Mouse (Mus musculus): ENCODE data around the gene Hydin. TPM values are rescaled to one million over a fixed set of nuclear protein-coding genes. Genes with fewer than 3 reads are reported as not detected.
"Not testable (repeated sequence)": the region's sequence is repeated elsewhere in the genome, so short reads cannot be mapped to it uniquely, and the experiment has no call there.

Hydin gene
- polyA plus RNA-seq, 1 experiment from 2014 or later, result 0.08 TPM

DNA sequence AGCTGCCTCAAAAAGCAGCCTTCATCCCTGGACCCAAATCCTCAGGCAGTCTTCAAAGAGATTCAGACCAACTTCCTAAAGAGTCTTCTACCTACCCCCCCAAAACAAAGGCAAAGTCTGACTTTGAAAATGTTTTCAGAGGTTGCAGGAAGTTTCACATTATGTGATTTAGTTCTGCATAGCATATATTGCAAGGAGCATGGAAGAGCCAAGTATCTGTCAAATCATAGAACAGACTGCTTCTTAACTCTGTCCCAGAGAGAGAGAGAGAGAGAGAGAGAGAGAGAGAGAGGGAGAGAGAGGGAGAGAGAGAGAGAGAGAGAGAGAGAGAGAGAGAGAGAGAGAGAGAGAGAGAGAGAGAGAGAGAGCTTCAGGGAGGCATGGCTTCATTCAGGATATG, 60.3 kb downstream of the Hydin start:
- not testable (repeated sequence) for H3K9me3 ChIP-seq (ENCODE audit: control insufficient read depth, low read length); H3K4me1 ChIP-seq (ENCODE audit: control insufficient read depth in 2 of 2, insufficient read depth in 2 of 2, low read length in 2 of 2); H3K4me2 ChIP-seq (ENCODE audit: low read length); H3K27ac ChIP-seq (replicated peaks in 1 of 2; ENCODE audit: control insufficient read depth in 1 of 2, insufficient read depth in 1 of 2, low read depth in 2 of 2, low read length in 2 of 2); H3K27me3 ChIP-seq (ENCODE audit: control insufficient read depth, insufficient read depth, low read length); H3K4me3 ChIP-seq (ENCODE audit: control insufficient read depth in 1 of 2, insufficient read depth in 1 of 2, low read depth in 1 of 2, low read length in 2 of 2); H3K9ac ChIP-seq (ENCODE audit: low read length); ATAC-seq (ENCODE audit: insufficient number of reproducible peaks, insufficient read depth, low FRiP score, low read depth); H3K36me3 ChIP-seq (ENCODE audit: control insufficient read depth, insufficient read depth, low read length)

DNA sequence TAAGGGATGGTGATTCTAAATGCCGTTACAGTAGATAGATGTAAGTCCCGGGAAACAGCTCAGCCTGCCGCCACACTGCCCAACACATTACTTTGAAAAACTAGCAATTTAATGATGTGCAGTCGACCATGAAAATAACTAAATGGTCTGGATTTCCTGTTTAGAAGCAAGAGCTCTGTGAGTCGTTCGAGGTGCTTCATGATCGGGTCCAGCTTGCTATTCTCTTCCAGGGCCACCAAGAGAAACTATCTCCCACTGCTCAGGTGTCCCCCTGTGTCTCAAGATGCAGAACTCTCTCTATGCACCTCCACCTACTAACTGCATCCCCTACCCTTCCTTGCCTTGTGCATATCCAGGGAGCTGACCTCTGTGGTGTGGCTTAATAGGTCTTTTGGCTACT, 66.6 kb downstream of the Hydin start:
- no peak overlapping the region for H3K4me3 ChIP-seq (ENCODE audit: control insufficient read depth in 1 of 2, insufficient read depth in 1 of 2, low read depth in 1 of 2, low read length in 2 of 2)
- no peak overlapping the region for H3K9ac ChIP-seq (ENCODE audit: low read length)
- H3K36me3 ChIP-seq (ENCODE audit: control insufficient read depth, insufficient read depth, low read length), result no peaks in the 10 kb centered on the region
- H3K4me2 ChIP-seq (ENCODE audit: low read length), result no peak overlapping the region
- no peak overlapping the region for H3K27ac ChIP-seq (replicated peaks in 1 of 2; ENCODE audit: control insufficient read depth in 1 of 2, insufficient read depth in 1 of 2, low read depth in 2 of 2, low read length in 2 of 2)
- H3K9me3 ChIP-seq (ENCODE audit: control insufficient read depth, low read length), result no peaks in the 10 kb centered on the region
- WGBS, result 82% methylated on average over 7 of the region's 7 CpGs
- no peaks in the 10 kb centered on the region for H3K4me1 ChIP-seq (ENCODE audit: control insufficient read depth in 2 of 2, insufficient read depth in 2 of 2, low read length in 2 of 2)
- ATAC-seq (ENCODE audit: insufficient number of reproducible peaks, insufficient read depth, low FRiP score, low read depth), result no peak
- no peaks in the 10 kb centered on the region for H3K27me3 ChIP-seq (ENCODE audit: control insufficient read depth, insufficient read depth, low read length)

DNA sequence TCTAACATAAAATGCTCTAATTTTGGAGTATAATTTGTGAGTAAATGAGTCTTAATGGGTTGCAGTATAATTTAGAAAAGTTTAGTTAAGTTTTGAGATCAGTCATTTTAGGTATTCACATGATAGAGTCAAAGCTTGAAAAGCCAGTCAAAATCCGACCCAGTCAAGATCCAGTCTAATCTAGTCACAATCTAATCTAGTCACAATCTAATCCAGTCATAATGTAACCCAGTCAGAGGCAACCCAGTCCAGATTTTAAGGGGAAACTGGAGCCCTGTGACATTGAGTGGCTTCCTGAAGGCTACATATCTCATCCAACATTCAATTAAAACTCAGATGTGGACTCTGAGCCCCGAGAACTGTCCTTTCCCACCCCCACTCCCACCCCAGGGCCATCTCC, 72.7 kb downstream of the Hydin start:
- no peak for ATAC-seq (ENCODE audit: insufficient number of reproducible peaks, insufficient read depth, low FRiP score, low read depth)

GRCm38 (mm10) chr8:110340090-110340703, 73.4 kb downstream of the Hydin start:
- 68% methylated on average over 12 of the region's 12 CpGs for WGBS
- H3K27ac ChIP-seq (replicated peaks in 1 of 2; ENCODE audit: control insufficient read depth in 1 of 2, insufficient read depth in 1 of 2, low read depth in 2 of 2, low read length in 2 of 2), result no peak overlapping the region
- ATAC-seq (ENCODE audit: insufficient number of reproducible peaks, insufficient read depth, low FRiP score, low read depth), result no peak

More for the DNA sequence above, 72.7 kb downstream of the Hydin start:
- Histone ChIP-seq H3K9ac (ENCODE audit: low read length) (no peak overlapping the region), H3K4me3 (ENCODE audit: control insufficient read depth in 1 of 2, insufficient read depth in 1 of 2, low read depth in 1 of 2, low read length in 2 of 2) (no peak overlapping the region), H3K4me1 (ENCODE audit: control insufficient read depth in 2 of 2, insufficient read depth in 2 of 2, low read length in 2 of 2) (no peaks in the 10 kb centered on the region), H3K9me3 (ENCODE audit: control insufficient read depth, low read length) (no peaks in the 10 kb centered on the region), H3K4me2 (ENCODE audit: low read length) (no peak overlapping the region), H3K36me3 (ENCODE audit: control insufficient read depth, insufficient read depth, low read length) (no peaks in the 10 kb centered on the region), H3K27me3 (ENCODE audit: control insufficient read depth, insufficient read depth, low read length) (no peaks in the 10 kb centered on the region), H3K27ac (replicated peaks in 1 of 2; ENCODE audit: control insufficient read depth in 1 of 2, insufficient read depth in 1 of 2, low read depth in 2 of 2, low read length in 2 of 2) (no peak overlapping the region)
- 73% methylated on average over 2 of the region's 2 CpGs for WGBS

DNA sequence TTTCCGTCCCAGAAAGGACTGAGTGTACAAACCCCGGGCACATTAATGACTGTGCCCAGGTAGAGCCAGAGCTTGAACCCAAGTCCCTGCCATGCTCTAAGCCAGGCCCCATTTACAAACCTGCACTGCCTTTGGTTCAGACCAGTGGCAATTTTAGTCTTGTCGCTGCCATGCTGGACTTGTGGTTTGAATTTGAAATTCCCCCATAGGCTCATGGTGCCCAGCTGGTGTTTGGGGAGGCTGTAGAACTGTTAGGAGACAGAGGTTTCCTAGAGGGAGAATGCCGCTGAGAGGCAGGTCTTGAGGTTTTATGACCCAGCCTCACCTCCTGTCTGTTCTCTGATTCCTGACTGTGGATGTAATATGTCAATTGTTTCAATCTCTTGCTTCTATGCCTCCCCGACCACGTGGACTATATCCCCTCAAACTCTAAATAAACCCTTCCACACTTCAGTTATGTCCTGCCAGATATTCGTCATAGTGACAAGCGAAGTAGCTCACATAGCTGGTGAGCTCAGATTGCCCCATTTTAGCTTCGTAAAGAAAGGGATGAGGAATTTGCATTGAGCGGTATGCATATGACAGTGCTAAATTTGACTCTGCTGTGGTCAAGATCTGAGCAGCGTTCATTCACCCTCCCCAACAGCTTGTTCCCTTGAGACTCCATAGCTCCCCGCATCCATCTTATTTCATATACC, 79.1 kb downstream of the Hydin start:
- Histone ChIP-seq H3K9ac (ENCODE audit: low read length) (no peak overlapping the region), H3K36me3 (ENCODE audit: control insufficient read depth, insufficient read depth, low read length) (no peaks in the 10 kb centered on the region), H3K27ac (replicated peaks in 1 of 2; ENCODE audit: control insufficient read depth in 1 of 2, insufficient read depth in 1 of 2, low read depth in 2 of 2, low read length in 2 of 2) (no peak overlapping the region), H3K4me2 (ENCODE audit: low read length) (no peak overlapping the region), H3K4me1 (ENCODE audit: control insufficient read depth in 2 of 2, insufficient read depth in 2 of 2, low read length in 2 of 2) (no peaks in the 10 kb centered on the region), H3K9me3 (ENCODE audit: control insufficient read depth, low read length) (no peaks in the 10 kb centered on the region), H3K27me3 (ENCODE audit: control insufficient read depth, insufficient read depth, low read length) (no peaks in the 10 kb centered on the region), H3K4me3 (ENCODE audit: control insufficient read depth in 1 of 2, insufficient read depth in 1 of 2, low read depth in 1 of 2, low read length in 2 of 2) (no peak overlapping the region)
- no peak for ATAC-seq (ENCODE audit: insufficient number of reproducible peaks, insufficient read depth, low FRiP score, low read depth)
- 77% methylated on average over 12 of the region's 12 CpGs for WGBS

More at GRCm38 (mm10) chr8:110340090-110340703, 73.4 kb downstream of the Hydin start:
- Histone ChIP-seq H3K4me2 (ENCODE audit: low read length) (no peak overlapping the region), H3K4me1 (ENCODE audit: control insufficient read depth in 2 of 2, insufficient read depth in 2 of 2, low read length in 2 of 2) (no peaks in the 10 kb centered on the region), H3K36me3 (ENCODE audit: control insufficient read depth, insufficient read depth, low read length) (no peaks in the 10 kb centered on the region), H3K27me3 (ENCODE audit: control insufficient read depth, insufficient read depth, low read length) (no peaks in the 10 kb centered on the region), H3K9me3 (ENCODE audit: control insufficient read depth, low read length) (no peaks in the 10 kb centered on the region), H3K4me3 (ENCODE audit: control insufficient read depth in 1 of 2, insufficient read depth in 1 of 2, low read depth in 1 of 2, low read length in 2 of 2) (no peak overlapping the region), H3K9ac (ENCODE audit: low read length) (no peak overlapping the region)

GRCm38 (mm10) chr8:110346915-110347314, 80.1 kb downstream of the Hydin start:
- H3K4me2 ChIP-seq (ENCODE audit: low read length), result no peak overlapping the region
- H3K27ac ChIP-seq (replicated peaks in 1 of 2; ENCODE audit: control insufficient read depth in 1 of 2, insufficient read depth in 1 of 2, low read depth in 2 of 2, low read length in 2 of 2), result no peak overlapping the region
- H3K36me3 ChIP-seq (ENCODE audit: control insufficient read depth, insufficient read depth, low read length), result no peaks in the 10 kb centered on the region
- H3K9me3 ChIP-seq (ENCODE audit: control insufficient read depth, low read length), result no peaks in the 10 kb centered on the region
- H3K9ac ChIP-seq (ENCODE audit: low read length), result no peak overlapping the region
- no peak for ATAC-seq (ENCODE audit: insufficient number of reproducible peaks, insufficient read depth, low FRiP score, low read depth)
- no peaks in the 10 kb centered on the region for H3K4me1 ChIP-seq (ENCODE audit: control insufficient read depth in 2 of 2, insufficient read depth in 2 of 2, low read length in 2 of 2)
- no peak overlapping the region for H3K4me3 ChIP-seq (ENCODE audit: control insufficient read depth in 1 of 2, insufficient read depth in 1 of 2, low read depth in 1 of 2, low read length in 2 of 2)
- 95% methylated on average over 1 of the region's 1 CpGs for WGBS
- no peaks in the 10 kb centered on the region for H3K27me3 ChIP-seq (ENCODE audit: control insufficient read depth, insufficient read depth, low read length)

GRCm38 (mm10) chr8:110350725-110351124, 83.9 kb downstream of the Hydin start:
- H3K4me2 ChIP-seq (ENCODE audit: low read length), result no peak overlapping the region
- H3K36me3 ChIP-seq (ENCODE audit: control insufficient read depth, insufficient read depth, low read length), result no peaks in the 10 kb centered on the region
- no peak overlapping the region for H3K27ac ChIP-seq (replicated peaks in 1 of 2; ENCODE audit: control insufficient read depth in 1 of 2, insufficient read depth in 1 of 2, low read depth in 2 of 2, low read length in 2 of 2)
- H3K9ac ChIP-seq (ENCODE audit: low read length), result no peak overlapping the region
- H3K4me3 ChIP-seq (ENCODE audit: control insufficient read depth in 1 of 2, insufficient read depth in 1 of 2, low read depth in 1 of 2, low read length in 2 of 2), result no peak overlapping the region
- H3K4me1 ChIP-seq (ENCODE audit: control insufficient read depth in 2 of 2, insufficient read depth in 2 of 2, low read length in 2 of 2), result no peaks in the 10 kb centered on the region
- H3K9me3 ChIP-seq (ENCODE audit: control insufficient read depth, low read length), result no peaks in the 10 kb centered on the region
- 75% methylated on average over 3 of the region's 3 CpGs for WGBS
- no peak for ATAC-seq (ENCODE audit: insufficient number of reproducible peaks, insufficient read depth, low FRiP score, low read depth)
- no peaks in the 10 kb centered on the region for H3K27me3 ChIP-seq (ENCODE audit: control insufficient read depth, insufficient read depth, low read length)

- Histone ChIP-seq H3K4me1 (ENCODE audit: control insufficient read depth in 2 of 2, insufficient read depth in 2 of 2, low read length in 2 of 2) (no peaks in the 10 kb centered on the region), H3K4me2 (ENCODE audit: low read length) (no peak overlapping the region), H3K4me3 (ENCODE audit: control insufficient read depth in 1 of 2, insufficient read depth in 1 of 2, low read depth in 1 of 2, low read length in 2 of 2) (no peak overlapping the region), H3K9ac (ENCODE audit: low read length) (no peak overlapping the region), H3K36me3 (ENCODE audit: control insufficient read depth, insufficient read depth, low read length) (no peaks in the 10 kb centered on the region), H3K27ac (replicated peaks in 1 of 2; ENCODE audit: control insufficient read depth in 1 of 2, insufficient read depth in 1 of 2, low read depth in 2 of 2, low read length in 2 of 2) (no peak overlapping the region), H3K9me3 (ENCODE audit: control insufficient read depth, low read length) (no peaks in the 10 kb centered on the region), H3K27me3 (ENCODE audit: control insufficient read depth, insufficient read depth, low read length) (no peaks in the 10 kb centered on the region)
- WGBS, result 78% methylated on average over 5 of the region's 5 CpGs
- no peak for ATAC-seq (ENCODE audit: insufficient number of reproducible peaks, insufficient read depth, low FRiP score, low read depth)
Observed at GRCm38 (mm10) chr8:110351909-110352308, 85.1 kb downstream of the Hydin start.
